Mouse (Mus musculus) ES-E14 (cell line): ENCODE measurements around the gene 4930518I15Rik.

ENCODE experiments used
- CHD2 ChIP-seq: IDR thresholded peaks from 2 replicates; pipeline ENCODE4 v1.6.1; 2014; ENCODE audit warnings: mild to moderate bottlenecking, low read depth, low read length, inconsistent platforms
- MAFK ChIP-seq: IDR thresholded peaks from 2 replicates; pipeline ENCODE4 v1.6.1; 2014; ENCODE audit warnings: mild to moderate bottlenecking, low read depth, low read length, inconsistent platforms; ENCODE audit not compliant: insufficient read depth

GRCm38 (mm10) chr2:156897034-156897433, 39.3 kb upstream of the 4930518I15Rik start:
- TF ChIP-seq MAFK (no peak), CHD2 (no peak)
